Mouse (Mus musculus) spleen, embryonic (tissue): Measurements from ENCODE around the gene Btbd9.

Source experiments
- CTCF ChIA-PET: fragments of 350-600 bp; sonication (Branson Sonifier 250); formaldehyde crosslinking; loops from one replicate; lab custom pipeline; 2022; lab: Charles Lee

Gene Btbd9

DNA sequence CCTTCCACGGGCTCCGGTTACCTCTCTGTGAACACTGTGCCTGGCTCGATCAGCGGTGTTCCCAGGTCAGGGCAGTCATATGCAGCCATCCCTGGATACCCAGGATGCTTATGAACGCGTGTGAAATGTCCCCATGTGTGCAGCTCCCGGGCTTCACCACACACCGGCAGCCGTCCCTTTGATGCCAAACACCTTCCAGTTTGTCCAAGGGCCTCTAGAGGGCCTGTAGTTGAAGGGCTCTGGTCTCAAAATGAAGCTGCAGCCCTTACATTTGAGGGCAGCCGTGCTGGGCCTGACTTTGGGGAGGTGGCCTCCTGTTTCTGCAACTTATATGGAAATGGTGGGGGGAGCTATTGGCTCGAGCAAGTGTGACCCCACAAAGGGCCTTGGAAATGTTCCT lies 353.9 kb downstream of the Btbd9 start:
- CTCF ChIA-PET, result no interaction called here

- CTCF ChIA-PET, result no interaction called here
Observed at GRCm38 (mm10) chr17:30221677-30222076, 354.6 kb downstream of the Btbd9 start.

GRCm38 (mm10) chr17:30215741-30216140 lies 360.5 kb downstream of the Btbd9 start:
- CTCF ChIA-PET, result no interaction called here

DNA sequence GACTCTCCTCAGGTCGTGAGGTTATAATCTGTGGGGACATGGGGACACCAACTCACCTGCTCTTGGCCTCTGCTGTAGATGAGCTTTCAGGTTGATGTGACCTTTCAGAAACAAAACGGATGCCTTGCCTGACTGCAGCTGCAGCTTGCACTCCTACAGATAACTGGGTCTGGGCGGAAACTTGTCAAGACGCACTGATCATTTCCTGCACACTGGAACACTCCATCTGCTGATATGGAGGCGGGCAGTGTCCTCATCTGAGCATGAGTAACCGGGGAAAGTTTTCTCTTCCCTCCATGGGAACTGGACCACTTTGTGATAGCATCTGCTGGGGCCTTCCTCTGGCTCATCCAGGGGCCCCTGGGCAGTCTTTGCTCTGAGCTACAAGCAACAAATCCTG lies 361.9 kb downstream of the Btbd9 start:
- CTCF ChIA-PET, result no interaction called here

DNA sequence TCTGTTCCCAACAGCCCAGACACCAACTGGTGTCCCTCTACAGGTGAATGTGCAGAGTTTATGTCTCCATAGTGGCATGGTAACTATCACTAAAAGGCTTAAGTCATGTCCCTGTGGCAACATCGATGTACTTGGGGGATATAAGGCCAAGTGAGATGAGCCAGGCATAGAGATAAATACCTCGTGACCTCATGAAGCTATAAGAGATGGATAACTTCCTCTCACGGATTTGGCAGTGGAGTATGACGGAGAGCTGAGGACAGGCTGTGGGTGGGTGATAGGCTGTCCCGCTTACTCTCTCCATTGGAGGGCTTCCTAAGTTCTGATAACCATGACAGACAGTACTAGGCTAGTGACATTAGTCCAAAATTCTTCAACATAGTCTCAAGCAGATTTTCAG lies 362.9 kb downstream of the Btbd9 start:
- CTCF ChIA-PET, result no interaction called here

GRCm38 (mm10) chr17:30212647-30213046 lies 363.6 kb downstream of the Btbd9 start:
- CTCF ChIA-PET, result no interaction called here

- CTCF ChIA-PET, result no interaction called here
Observed at GRCm38 (mm10) chr17:30210936-30211335, 365.4 kb downstream of the Btbd9 start.

DNA sequence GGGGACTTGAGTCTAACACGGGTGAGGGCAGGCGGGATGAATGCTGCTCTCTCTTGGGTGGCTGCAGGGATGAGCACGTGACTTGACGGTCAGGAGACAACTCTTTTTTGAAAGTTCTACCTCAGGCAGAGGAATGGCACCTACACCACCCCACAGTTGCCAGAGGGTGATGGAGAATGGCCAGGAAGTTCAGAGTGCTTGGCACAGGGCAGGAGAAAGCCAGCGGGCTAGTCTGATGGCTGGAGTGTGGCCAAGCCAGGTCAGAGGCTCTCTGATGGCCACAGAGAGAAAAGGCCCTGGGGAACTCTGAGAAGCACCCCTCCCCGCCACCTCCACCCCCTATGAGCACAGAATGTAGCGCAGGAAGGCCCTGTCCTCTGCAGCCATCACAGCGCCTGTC lies 366.0 kb downstream of the Btbd9 start:
- CTCF ChIA-PET, result no interaction called here

GRCm38 (mm10) chr17:30205062-30205825 lies 371.0 kb downstream of the Btbd9 start:
- CTCF ChIA-PET, result no interaction called here

DNA sequence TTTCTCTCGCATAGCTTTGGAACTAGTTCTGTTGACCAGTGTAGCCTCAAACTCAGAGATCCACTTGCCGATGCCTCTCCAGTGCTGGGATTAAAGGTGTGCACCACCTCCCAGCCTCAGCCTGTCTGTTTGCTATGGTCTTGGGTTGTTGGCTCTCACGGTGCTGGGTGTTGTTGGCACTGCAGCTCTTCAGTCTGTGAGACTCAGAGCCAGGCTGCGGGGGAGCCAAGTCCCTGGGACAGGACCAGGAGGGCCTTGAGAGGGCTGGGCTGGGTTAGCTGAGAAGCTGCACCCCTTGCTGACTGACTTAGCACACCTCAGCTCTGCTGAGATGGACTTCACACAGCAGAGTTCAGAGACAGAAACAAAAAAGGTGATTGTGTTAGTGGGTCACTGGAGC lies 376.0 kb downstream of the Btbd9 start:
- CTCF ChIA-PET, result no interaction called here

- CTCF ChIA-PET, result no interaction called here
Observed at GRCm38 (mm10) chr17:30199374-30200247, 376.7 kb downstream of the Btbd9 start.

GRCm38 (mm10) chr17:30198422-30198821 lies 377.9 kb downstream of the Btbd9 start:
- CTCF ChIA-PET, result no interaction called here

GRCm38 (mm10) chr17:30197280-30198030 lies 378.8 kb downstream of the Btbd9 start:
- CTCF ChIA-PET, result interaction anchor here (0.6 to 0.8 kb wide), 3 partner anchors 21 to 92 kb away, joined by 4 to 9 read pairs (median 6); no protein-coding TSS in a partner anchor

DNA sequence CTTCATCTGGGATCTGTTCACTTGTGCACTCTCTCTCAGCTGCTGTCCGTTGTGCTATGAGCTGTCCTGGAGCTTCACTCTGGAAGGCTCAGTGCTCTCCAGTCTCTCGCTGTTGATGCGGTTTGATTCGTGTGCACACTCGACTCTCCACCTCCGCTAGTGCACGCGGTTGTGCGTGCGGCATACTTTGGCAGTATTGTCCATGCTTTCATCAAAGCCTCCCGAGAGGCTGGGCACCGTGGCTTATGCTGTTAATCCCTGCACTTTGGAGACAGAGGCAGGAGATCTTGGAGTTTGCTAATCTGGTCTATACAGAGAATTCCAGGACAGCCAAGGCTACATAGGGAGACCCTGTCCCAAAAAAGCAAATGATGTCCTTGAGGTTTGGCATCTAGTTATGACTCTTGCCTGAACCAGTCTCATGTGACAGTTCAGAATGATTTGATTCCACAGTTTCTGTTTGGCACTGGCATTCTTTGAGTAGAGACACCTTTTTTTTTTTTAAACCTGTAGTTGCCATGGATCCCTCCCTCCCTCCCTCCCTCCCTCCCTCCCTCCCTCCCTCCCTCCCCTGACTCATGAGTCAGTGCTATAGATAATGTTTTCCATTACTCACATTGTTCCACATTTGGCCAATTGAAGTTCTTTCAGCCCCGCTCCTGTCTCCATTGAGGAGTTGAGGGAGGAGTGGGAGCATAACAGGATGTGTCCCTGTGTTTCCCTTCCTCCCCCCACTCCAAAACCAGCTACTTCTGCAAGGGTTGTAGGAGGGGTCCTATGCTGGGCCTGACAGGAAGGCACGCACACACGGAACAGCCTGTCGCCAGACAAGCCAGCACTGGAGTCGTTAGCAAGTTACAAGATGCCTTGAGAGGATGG lies 379.6 kb downstream of the Btbd9 start:
- CTCF ChIA-PET, result interaction anchor here (0.7 to 1.1 kb wide), 3 partner anchors 30 to 93 kb away, joined by 3 to 6 read pairs (median 4); no protein-coding TSS in a partner anchor

DNA sequence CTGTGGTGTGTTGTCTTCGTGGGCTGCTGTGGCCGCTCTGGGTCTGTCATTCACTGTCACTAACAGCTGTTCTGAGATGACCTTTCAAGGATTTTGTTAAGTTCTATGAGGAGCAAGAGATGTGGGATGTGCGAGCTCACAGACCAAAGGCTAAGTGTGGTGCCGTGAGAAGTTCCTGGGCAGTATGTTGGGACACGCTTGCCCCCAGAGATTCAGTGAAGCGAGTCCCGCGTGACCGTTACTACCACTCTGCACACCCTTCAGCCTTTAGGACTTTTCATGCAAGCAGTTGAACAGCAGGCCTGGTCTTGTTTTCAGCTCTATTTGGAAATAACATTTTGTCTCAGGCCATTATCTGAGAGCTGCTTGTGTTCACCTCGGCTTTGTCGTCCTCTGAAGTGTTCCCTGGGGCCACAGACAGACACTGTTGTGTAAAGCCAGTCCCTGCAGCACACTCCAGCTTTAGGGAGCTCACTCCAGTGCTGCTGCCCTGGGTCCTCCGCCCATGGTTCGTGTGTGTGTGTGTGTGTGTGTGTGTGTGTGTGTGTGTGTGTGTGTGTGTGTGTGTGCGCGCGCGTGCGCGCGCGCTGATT lies 380.6 kb downstream of the Btbd9 start:
- CTCF ChIA-PET, result interaction anchor here (0.6 to 1.1 kb wide), 2 partner anchors 29 to 1611 kb away, joined by 3 to 4 read pairs; no protein-coding TSS in a partner anchor

GRCm38 (mm10) chr17:30194629-30195445 lies 381.5 kb downstream of the Btbd9 start:
- CTCF ChIA-PET, result no interaction called here

DNA sequence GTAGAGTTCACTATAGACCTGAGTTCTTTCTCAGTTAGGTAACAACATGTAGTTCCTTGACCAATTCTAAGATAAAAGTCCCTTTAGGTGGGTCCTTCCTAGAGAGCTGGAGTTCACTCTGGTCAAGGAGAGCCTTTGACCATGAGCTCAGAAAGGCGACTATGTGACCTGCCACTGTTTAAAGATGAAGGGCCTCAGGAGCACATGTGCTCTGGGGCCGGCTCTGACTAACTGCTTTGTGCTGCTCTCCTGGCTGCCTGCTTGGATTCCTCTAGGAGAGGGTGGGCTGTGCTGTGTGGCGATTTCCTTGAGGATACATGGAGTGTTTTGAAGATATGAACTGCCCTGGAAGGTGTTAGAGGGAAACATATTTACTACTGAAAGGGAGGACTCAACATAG lies 382.2 kb downstream of the Btbd9 start:
- CTCF ChIA-PET, result no interaction called here

DNA sequence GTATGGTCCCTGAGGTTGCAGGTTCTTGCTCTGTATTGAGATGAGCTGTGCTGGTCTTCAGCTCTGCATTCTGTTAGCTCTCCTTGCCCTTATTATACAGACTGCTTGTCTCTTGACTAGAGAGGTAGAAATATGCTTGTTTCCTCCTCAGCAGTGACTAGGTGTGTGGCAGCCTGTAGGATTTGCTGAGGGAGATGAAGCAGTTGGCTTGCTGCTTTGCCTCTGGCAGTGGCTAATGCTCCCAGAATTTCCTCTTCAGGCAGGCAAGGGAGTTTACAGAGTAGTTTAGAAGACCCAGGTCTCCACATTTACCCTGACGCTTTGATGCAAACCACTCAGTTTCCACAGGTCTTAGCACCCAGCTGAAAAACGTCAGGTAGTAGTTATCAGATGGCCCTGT lies 382.7 kb downstream of the Btbd9 start:
- CTCF ChIA-PET, result no interaction called here

DNA sequence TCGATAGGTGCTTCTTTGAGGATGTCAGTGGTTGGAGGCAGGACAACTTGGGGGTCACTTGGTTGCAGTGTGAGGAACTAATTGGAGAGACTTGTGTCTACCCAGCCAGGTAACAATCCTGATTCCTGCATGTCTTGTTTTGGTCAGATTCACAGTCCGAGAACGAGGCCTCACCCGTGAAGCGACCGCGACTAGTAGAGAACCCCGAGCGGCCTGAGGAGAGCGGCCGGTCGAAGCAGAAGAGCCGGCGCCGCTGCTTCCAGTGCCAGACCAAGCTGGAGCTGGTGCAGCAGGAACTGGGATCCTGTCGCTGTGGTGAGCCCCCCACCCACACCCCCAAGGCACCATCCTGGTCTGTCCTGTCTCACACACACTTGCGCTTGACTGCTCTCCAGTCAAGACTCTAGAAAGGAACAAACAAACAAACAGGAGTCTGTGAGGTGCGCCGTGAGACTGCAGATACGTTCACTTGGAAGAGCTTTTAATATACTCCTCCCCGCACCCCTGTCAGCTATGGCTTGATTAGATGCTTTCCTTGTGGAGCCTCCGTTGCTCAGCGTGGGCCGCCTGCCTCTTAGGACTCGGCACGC lies 383.8 kb downstream of the Btbd9 start:
- CTCF ChIA-PET, result no interaction called here
